In genomic region chr6:124933127-124933526, GRCm38 (mm10) we compare ENCODE assay signal across 12 mouse cellular contexts. TPM values are rescaled to one million over a fixed set of nuclear protein-coding genes. Genes with fewer than 3 reads are reported as not detected.
DNase-seq lines count a peak whose midpoint lies in the region; ATAC-seq and TF ChIP-seq lines count a peak whose summit lies in the region.
"Had no signal": no experiment of that assay in that cellular context is flagged by ENCODE, and none has a peak within 500 bp of the region (broad histone marks: within the 10 kb centered on the region; RNA-seq: fewer than 3 reads in every experiment).

No protein-coding gene starts in this region.

- no peak overlapping the region for H3K9ac ChIP-seq in heart, embryonic 11.5 days (ENCODE audit: low read depth, low read length)
- no peak overlapping the region for H3K9ac ChIP-seq in heart, adult 2 months (ENCODE audit: low read depth, low read length)
- no peak overlapping the region for H3K9ac ChIP-seq in lung, postnatal 0 days (replicated peaks; ENCODE audit: low read depth)
- H3K9ac ChIP-seq in neural tube, embryonic 15.5 days (replicated peaks): no peak overlapping the region

- TF ChIP-seq EP300 in heart, adult 2 months (IDR thresholded peaks at IDR 0.05; ENCODE audit: insufficient read depth, low read depth, low read length): no peak
- TF ChIP-seq EP300 in lung, postnatal 0 days (IDR thresholded peaks at IDR 0.05): no peak

- peaks cover 6% of the 10 kb centered on the region for H3K4me1 ChIP-seq in heart, embryonic 11.5 days (ENCODE audit: control insufficient read depth, insufficient read depth, low read length)
- peaks cover 8% of the 10 kb centered on the region for H3K4me1 ChIP-seq in heart, adult 2 months (ENCODE audit: control insufficient read depth, insufficient read depth, low read length)
- H3K4me1 ChIP-seq in lung, postnatal 0 days (ENCODE audit: insufficient read depth, low read depth, low read length): peaks cover 12% of the 10 kb centered on the region
- peaks cover 35% of the 10 kb centered on the region for H3K4me1 ChIP-seq in limb, embryonic 10.5 days
- peaks cover 36% of the 10 kb centered on the region for H3K4me1 ChIP-seq in neural tube, embryonic 15.5 days

- peak overlapping the region; percentile 79; the same call in 1 of the 2 replicates for H3K4me3 ChIP-seq in heart, embryonic 11.5 days (ENCODE audit: low read depth, low read length)
- H3K4me3 ChIP-seq in heart, adult 2 months: no peak overlapping the region
- no peak overlapping the region for H3K4me3 ChIP-seq in lung, postnatal 0 days (ENCODE audit: low read depth, low read length)
- peak overlapping the region; percentile 84 for H3K4me3 ChIP-seq in limb, embryonic 10.5 days
- peak overlapping the region; percentile 97; the same call in 1 of the 2 replicates for H3K4me3 ChIP-seq in neural tube, embryonic 15.5 days (replicated peaks)

- H3K79me2 ChIP-seq in heart, adult 2 months (replicated peaks; ENCODE audit: control insufficient read depth, insufficient read depth, low read length): no peaks in the 10 kb centered on the region

- ATAC-seq in heart, embryonic 11.5 days (replicated peaks; ENCODE audit: insufficient number of reproducible peaks, low FRiP score, low TSS enrichment): no peak
- no peak for ATAC-seq in lung, postnatal 0 days
- no peak for ATAC-seq in neural tube, embryonic 15.5 days (ENCODE audit: low FRiP score)

- WGBS in heart, embryonic 11.5 days (ENCODE audit: insufficient replicate concordance): 90% methylated on average over 3 of the region's 3 CpGs
- 88% methylated on average over 3 of the region's 3 CpGs for WGBS in heart, adult 2 months
- 78% methylated on average over 3 of the region's 3 CpGs for WGBS in lung, postnatal 0 days
- WGBS in limb, embryonic 10.5 days: 89% methylated on average over 3 of the region's 3 CpGs
- 93% methylated on average over 3 of the region's 3 CpGs for whole genome bisulfite sequencing in neural tube, embryonic 15.5 days

- H3K4me2 ChIP-seq in heart, embryonic 11.5 days: no peak overlapping the region
- H3K4me2 ChIP-seq in lung, postnatal 0 days (replicated peaks; ENCODE audit: low read depth, low read length): no peak overlapping the region
- peak overlapping the region; percentile 87; the same call in 1 of the 2 replicates for H3K4me2 ChIP-seq in neural tube, embryonic 15.5 days

- no peak for TF ChIP-seq CTCF in heart, adult 2 months (IDR thresholded peaks at IDR 0.05)
- peak; percentile 25; the same call in 1 of the 2 replicates for TF ChIP-seq CTCF in lung, postnatal 0 days (IDR thresholded peaks at IDR 0.05)

- DNase-seq in heart, adult 2 months: no peak
- DNase-seq in lung, postnatal 0 days (ENCODE audit: low spot score): no peak
- no peak for DNase-seq in lung, postnatal 14 days
- no peak for DNase-seq in limb, embryonic 10.5 days (ENCODE audit: low spot score)
- no peak for DNase-seq in cerebellum, postnatal 14 days
- DNase-seq in cerebellum, postnatal 36 days: no peak
- DNase-seq: adrenal gland, adult 2 months; cerebellum, adult 11 months; thymus, postnatal 25 days had no signal

- intact Hi-C loops in heart, adult 2 months (cut with DNase I): no loop called here

- H3K27me3 ChIP-seq in heart, embryonic 11.5 days (ENCODE audit: control insufficient read depth, insufficient read depth, low read length): no peaks in the 10 kb centered on the region
- H3K27me3 ChIP-seq in heart, adult 2 months (ENCODE audit: control insufficient read depth, insufficient read depth, low read length): no peaks in the 10 kb centered on the region
- H3K27me3 ChIP-seq in lung, postnatal 0 days (replicated peaks; ENCODE audit: insufficient read depth, low read length): no peaks in the 10 kb centered on the region
- no peaks in the 10 kb centered on the region for H3K27me3 ChIP-seq in limb, embryonic 10.5 days (ENCODE audit: low read depth, poor library complexity, severe bottlenecking)
- no peaks in the 10 kb centered on the region for H3K27me3 ChIP-seq in neural tube, embryonic 15.5 days (replicated peaks)

- TF ChIP-seq POLR2A in heart, adult 2 months (IDR thresholded peaks at IDR 0.05; ENCODE audit: insufficient read depth, low read depth, low read length): no peak

- H3K36me3 ChIP-seq in heart, embryonic 11.5 days (ENCODE audit: control insufficient read depth, insufficient read depth, low read length): peaks cover 26% of the 10 kb centered on the region
- H3K36me3 ChIP-seq in heart, adult 2 months (ENCODE audit: control insufficient read depth, insufficient read depth, low read length): peaks cover 4% of the 10 kb centered on the region
- peaks cover 23% of the 10 kb centered on the region; the same call in 1 of the 2 replicates for H3K36me3 ChIP-seq in lung, postnatal 0 days (ENCODE audit: insufficient read depth, low read length)
- H3K36me3 ChIP-seq in limb, embryonic 10.5 days: peaks cover 58% of the 10 kb centered on the region
- H3K36me3 ChIP-seq in neural tube, embryonic 15.5 days: peaks cover 46% of the 10 kb centered on the region

- H3K9me3 ChIP-seq in heart, embryonic 11.5 days (replicated peaks; ENCODE audit: control insufficient read depth, low read length): no peaks in the 10 kb centered on the region
- H3K9me3 ChIP-seq in lung, postnatal 0 days (ENCODE audit: low read length): no peaks in the 10 kb centered on the region
- no peaks in the 10 kb centered on the region for H3K9me3 ChIP-seq in limb, embryonic 10.5 days (replicated peaks)
- H3K9me3 ChIP-seq in neural tube, embryonic 15.5 days (replicated peaks): no peaks in the 10 kb centered on the region

- H3K27ac ChIP-seq in heart, embryonic 11.5 days (ENCODE audit: low read depth, low read length): no peak overlapping the region
- no peak overlapping the region for H3K27ac ChIP-seq in heart, adult 2 months
- H3K27ac ChIP-seq in lung, postnatal 0 days (ENCODE audit: low read length): no peak overlapping the region
- no peak overlapping the region for H3K27ac ChIP-seq in limb, embryonic 10.5 days
- no peak overlapping the region for H3K27ac ChIP-seq in neural tube, embryonic 15.5 days (replicated peaks)

RNA-seq across cellular contexts. Expression of gene Mlf2, which starts 1.9 kb away (rescaled TPM):
- polyA plus RNA-seq in heart, embryonic 11.5 days (2014; fragmentation: Nextera tagmentation; extraction: Ambion mirVana): 326 and 347 TPM in 2 replicates
- total RNA-seq in heart, adult 2 months (2021): 100 to 1,000 TPM; 179 to 194 TPM
- polyA plus RNA-seq in heart, adult 2 months (2012; rRNA removed): 259 and 275 TPM in 2 replicates
- 289 and 300 TPM in 2 replicates for polyA plus RNA-seq in lung, postnatal 0 days (2015; fragmentation: Nextera tagmentation; extraction: Ambion mirVana)
- polyA plus RNA-seq in limb, embryonic 10.5 days (2016; fragmentation: Nextera tagmentation; extraction: Ambion mirVana): 428 and 433 TPM in 2 replicates
- polyA plus RNA-seq in neural tube, embryonic 15.5 days (2015; fragmentation: Nextera tagmentation; extraction: Ambion mirVana): 543 and 603 TPM in 2 replicates

RNA-seq across cellular contexts. Expression of gene Ptms, which starts 13.2 kb away (rescaled TPM):
- 138 and 158 TPM in 2 replicates for polyA plus RNA-seq in heart, embryonic 11.5 days (2014; fragmentation: Nextera tagmentation; extraction: Ambion mirVana)
- total RNA-seq in heart, adult 2 months (2021): 100 to 1,000 TPM; 154 to 163 TPM
- 547 and 614 TPM in 2 replicates for polyA plus RNA-seq in heart, adult 2 months (2012; rRNA removed)
- 533 and 563 TPM in 2 replicates for polyA plus RNA-seq in lung, postnatal 0 days (2015; fragmentation: Nextera tagmentation; extraction: Ambion mirVana)
- polyA plus RNA-seq in limb, embryonic 10.5 days (2016; fragmentation: Nextera tagmentation; extraction: Ambion mirVana): 144 and 208 TPM in 2 replicates
- polyA plus RNA-seq in neural tube, embryonic 15.5 days (2015; fragmentation: Nextera tagmentation; extraction: Ambion mirVana): 637 and 745 TPM in 2 replicates

RNA-seq across cellular contexts. Expression of gene Lag3, which starts 21.6 kb away (rescaled TPM):
- 1.1 and 1.3 TPM in 2 replicates for polyA plus RNA-seq in heart, embryonic 11.5 days (2014; fragmentation: Nextera tagmentation; extraction: Ambion mirVana)
- under 1 TPM; 0.32 to 0.34 TPM for total RNA-seq in heart, adult 2 months (2021)
- 0.29 and 0.47 TPM in 2 replicates for polyA plus RNA-seq in heart, adult 2 months (2012; rRNA removed)
- polyA plus RNA-seq in lung, postnatal 0 days (2015; fragmentation: Nextera tagmentation; extraction: Ambion mirVana): 2.3 TPM in 2 replicates
- 0.88 and 1.6 TPM in 2 replicates for polyA plus RNA-seq in limb, embryonic 10.5 days (2016; fragmentation: Nextera tagmentation; extraction: Ambion mirVana)
- polyA plus RNA-seq in neural tube, embryonic 15.5 days (2015; fragmentation: Nextera tagmentation; extraction: Ambion mirVana): 3.2 and 3.5 TPM in 2 replicates

RNA-seq across cellular contexts. Expression of gene Cops7a, which starts 32.2 kb away (rescaled TPM):
- polyA plus RNA-seq in heart, embryonic 11.5 days (2014; fragmentation: Nextera tagmentation; extraction: Ambion mirVana): 134 and 142 TPM in 2 replicates
- total RNA-seq in heart, adult 2 months (2021): 10 to 100 TPM; 83.2 to 99.8 TPM
- polyA plus RNA-seq in heart, adult 2 months (2012; rRNA removed): 208 and 238 TPM in 2 replicates
- polyA plus RNA-seq in lung, postnatal 0 days (2015; fragmentation: Nextera tagmentation; extraction: Ambion mirVana): 112 and 118 TPM in 2 replicates
- polyA plus RNA-seq in limb, embryonic 10.5 days (2016; fragmentation: Nextera tagmentation; extraction: Ambion mirVana): 141 and 150 TPM in 2 replicates
- 95.4 and 112 TPM in 2 replicates for polyA plus RNA-seq in neural tube, embryonic 15.5 days (2015; fragmentation: Nextera tagmentation; extraction: Ambion mirVana)

RNA-seq across cellular contexts. Expression of gene Cd4, which starts 45.1 kb away (rescaled TPM):
- polyA plus RNA-seq in heart, embryonic 11.5 days (2014; fragmentation: Nextera tagmentation; extraction: Ambion mirVana): not detected in 2 replicates
- under 1 TPM; 0.34 to 0.57 TPM for total RNA-seq in heart, adult 2 months (2021)
- polyA plus RNA-seq in heart, adult 2 months (2012; rRNA removed): 0.53 and 0.66 TPM in 2 replicates
- polyA plus RNA-seq in lung, postnatal 0 days (2015; fragmentation: Nextera tagmentation; extraction: Ambion mirVana): 0.07 and 0.10 TPM in 2 replicates
- polyA plus RNA-seq in limb, embryonic 10.5 days (2016; fragmentation: Nextera tagmentation; extraction: Ambion mirVana): not detected in 2 replicates
- 0.17 and 0.61 TPM in 2 replicates for polyA plus RNA-seq in neural tube, embryonic 15.5 days (2015; fragmentation: Nextera tagmentation; extraction: Ambion mirVana)
- polyA plus RNA-seq: neural tube, embryonic 11.5 days had no signal

Comparison
In these comparisons a context has a peak if more than half of its experiments do, and no peak if none do; other contexts are left out.
1. H3K4me3 ChIP-seq: peak in heart, embryonic 11.5 days (single experiment), limb, embryonic 10.5 days (single experiment) and neural tube, embryonic 15.5 days (single experiment); none in heart, adult 2 months (single experiment) and lung, postnatal 0 days (single experiment).